ENCODE assay signal across 23 mouse cellular contexts in the genomic region with DNA sequence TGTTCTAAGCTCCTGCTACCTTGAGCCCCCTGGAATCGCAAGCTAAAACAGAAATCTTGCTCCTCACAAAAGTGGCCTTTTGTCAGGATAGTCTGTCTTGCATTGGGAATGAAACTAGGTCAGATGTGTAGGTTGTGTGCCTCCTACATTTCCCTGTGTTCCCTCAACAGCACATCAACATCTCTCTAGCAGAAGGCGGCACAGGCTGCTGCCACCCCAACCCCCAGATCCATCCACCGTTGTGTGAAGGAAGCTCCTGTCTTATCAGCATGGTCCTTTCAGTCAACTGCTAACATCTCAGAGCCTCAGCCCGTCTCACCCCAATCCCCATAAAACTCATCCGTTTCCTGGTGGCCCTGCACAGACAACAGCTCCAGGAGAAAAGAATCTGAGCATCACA.
"Had no signal": no experiment of that assay in that cellular context is flagged by ENCODE, and none has a peak within 500 bp of the region (broad histone marks: within the 10 kb centered on the region; RNA-seq: fewer than 3 reads in every experiment).

No protein-coding gene starts in this region.

- ATAC-seq: hindbrain, embryonic 16.5 days; intestine, embryonic 15.5 days; liver, postnatal 0 days; midbrain, embryonic 13.5 days; midbrain, embryonic 16.5 days had no signal

- H3K4me3 ChIP-seq: intestine, embryonic 15.5 days; left cerebral cortex, adult 2 months; lung, embryonic 15.5 days; megakaryocyte, embryonic 14.5 days; midbrain, embryonic 10.5 days; midbrain, embryonic 13.5 days; myocyte; neural tube, embryonic 13.5 days had no signal

- DNase-seq: kidney, adult 11 months; kidney, adult 8-10 months; kidney, postnatal 36 days; liver, postnatal 0 days; lung, postnatal 10 days; lung, postnatal 36 days; retina, postnatal 1 day; right cerebral cortex, postnatal 14 days; thymus, adult 2 months; thymus, postnatal 14 days; thymus, postnatal 4 days had no signal

- H3K27ac ChIP-seq: intestine, embryonic 15.5 days; kidney, postnatal 0 days; left cerebral cortex, adult 2 months; liver, embryonic 14.5 days; lung, embryonic 15.5 days; midbrain, embryonic 10.5 days; midbrain, embryonic 13.5 days; neural tube, embryonic 13.5 days had no signal
